Mouse (Mus musculus) MEL (cell line): ENCODE results near the gene Trappc12.

ENCODE experiments used
- BHLHE40 ChIP-seq: IDR thresholded peaks from 2 replicates; pipeline ENCODE4 v1.6.1; 2012; ENCODE audit warnings: low read depth, mild to moderate bottlenecking, inconsistent platforms, low read length, improper control_type of control experiment, borderline replicate concordance
- CTCF ChIP-seq, 3 experiments: IDR thresholded peaks in 2 of 3; conservative IDR thresholded peaks in 1 of 3; 2 replicates each; pipeline ENCODE4 v1.5.1; 2011 to 2012; ENCODE audit warnings: low read length in 3 of 3, low read depth in 2 of 3, mild to moderate bottlenecking in 2 of 3, improper control_type of control experiment in 1 of 3, inconsistent platforms in 1 of 3, mixed read lengths in 1 of 3, moderate library complexity in 1 of 3; ENCODE audit not compliant: control insufficient read depth in 1 of 3, insufficient read depth in 1 of 3, poor library complexity in 1 of 3, severe bottlenecking in 1 of 3
- GATA1 ChIP-seq: IDR thresholded peaks from 2 replicates; pipeline ENCODE4 v1.6.1; 2011; ENCODE audit warnings: low read depth, low read length, improper control_type of control experiment
- KAT2A ChIP-seq: conservative IDR thresholded peaks from 2 replicates; pipeline ENCODE4 v1.6.1; 2012; ENCODE audit warnings: low read depth, low read length, improper control_type of control experiment, inconsistent platforms
- MAX ChIP-seq: IDR thresholded peaks from 2 replicates; pipeline ENCODE4 v1.6.1; 2011; ENCODE audit warnings: low read length, improper control_type of control experiment
- MYC ChIP-seq: IDR thresholded peaks from 2 replicates; pipeline ENCODE4 v1.6.1; 2011; ENCODE audit warnings: low read depth, mild to moderate bottlenecking, low read length, improper control_type of control experiment, moderate library complexity
- NELFE ChIP-seq: IDR thresholded peaks from 2 replicates; pipeline ENCODE4 v1.6.1; 2011; ENCODE audit warnings: low read depth, low read length, improper control_type of control experiment
- NRF1 ChIP-seq: IDR thresholded peaks from 2 replicates; pipeline ENCODE4 v1.6.1; 2014; ENCODE audit warnings: low read depth, mild to moderate bottlenecking, inconsistent platforms, low read length, improper control_type of control experiment, moderate library complexity; ENCODE audit not compliant: poor library complexity, insufficient read depth, severe bottlenecking
- POLR2A ChIP-seq, 2 experiments: IDR thresholded peaks; 2 replicates each; pipeline ENCODE4 v1.6.1; 2011 to 2012; ENCODE audit warnings: low read length in 2 of 2, mild to moderate bottlenecking in 2 of 2, control low read depth in 1 of 2, improper control_type of control experiment in 1 of 2, low read depth in 1 of 2, moderate library complexity in 1 of 2; ENCODE audit not compliant: control insufficient read depth in 1 of 2, insufficient read depth in 1 of 2, poor library complexity in 1 of 2
- POLR2AphosphoS5 ChIP-seq: IDR thresholded peaks from 2 replicates; pipeline ENCODE4 v1.6.1; 2012; ENCODE audit warnings: low read depth, borderline replicate concordance, mild to moderate bottlenecking, inconsistent platforms, low read length, moderate library complexity, mixed read lengths
- RAD21 ChIP-seq: IDR thresholded peaks from 2 replicates; pipeline ENCODE4 v1.6.1; 2011; ENCODE audit warnings: mild to moderate bottlenecking, low read depth, low read length, improper control_type of control experiment
- RCOR1 ChIP-seq: IDR thresholded peaks from 2 replicates; pipeline ENCODE4 v1.6.1; 2012; ENCODE audit warnings: low read depth, mild to moderate bottlenecking, inconsistent platforms, low read length, improper control_type of control experiment
- SIN3A ChIP-seq: IDR thresholded peaks from 2 replicates; pipeline ENCODE4 v1.6.1; 2012; ENCODE audit warnings: low read length, improper control_type of control experiment, inconsistent platforms
- TAL1 ChIP-seq: IDR thresholded peaks from 2 replicates; pipeline ENCODE4 v1.6.1; 2012; ENCODE audit warnings: mild to moderate bottlenecking, inconsistent platforms, low read length, moderate library complexity, mixed read lengths

GRCm38 (mm10) chr12:28756019-28756418, 5.7 kb upstream of the Trappc12 start:
- TF ChIP-seq MAX (no peak), NRF1 (no peak), POLR2AphosphoS5 (no peak), POLR2A (IDR thresholded peaks at IDR 0.05; ENCODE audit: control insufficient read depth in 1 of 2, insufficient read depth in 1 of 2, low read depth in 1 of 2, low read length in 2 of 2, poor library complexity in 1 of 2) (no peak), NELFE (no peak), KAT2A (no peak), CTCF (IDR thresholded peaks at IDR 0.05 in 2 of 3, conservative IDR thresholded peaks at IDR 0.05 in 1 of 3; ENCODE audit: control insufficient read depth in 1 of 3, insufficient read depth in 1 of 3, low read depth in 2 of 3, low read length in 3 of 3, poor library complexity in 1 of 3, severe bottlenecking in 1 of 3) (no peak), TAL1 (no peak), RCOR1 (no peak), MYC (no peak), BHLHE40 (no peak), GATA1 (no peak), SIN3A (no peak), RAD21 (no peak)
